Mouse (Mus musculus) stomach, embryonic 14.5 days (tissue): ENCODE data around the gene Orai1. TPM values are rescaled to one million over a fixed set of nuclear protein-coding genes. Genes with fewer than 3 reads are reported as not detected.
"Not testable (repeated sequence)": the region's sequence is repeated elsewhere in the genome, so short reads cannot be mapped to it uniquely, and the experiment has no call there.

Experiments
- ATAC-seq: fragments of 200-750 bp; cut with Nextera tagmentation; 2 replicates; pipeline ENCODE4 v1.8.0; 2017; ENCODE audit warnings: low read depth, moderate TSS enrichment; ENCODE audit not compliant: insufficient number of reproducible peaks, insufficient read depth, low FRiP score
- H3K27ac ChIP-seq: fragments of 300-500 bp; sonication (generic); 2 replicates; pipeline ENCODE4 v1.5.1; 2014; ENCODE audit warnings: mild to moderate bottlenecking, low read length, moderate library complexity, mixed read lengths
- H3K27me3 ChIP-seq: fragments of 300-500 bp; sonication (generic); 2 replicates; pipeline ENCODE4 v1.6.1; 2014; ENCODE audit warnings: low read length, control low read depth, mixed read lengths; ENCODE audit not compliant: control insufficient read depth, insufficient read depth
- H3K36me3 ChIP-seq: fragments of 300-500 bp; sonication (generic); 2 replicates; pipeline ENCODE4 v1.6.1; 2014; ENCODE audit warnings: mild to moderate bottlenecking, control low read depth, low read length, moderate library complexity, mixed read lengths; ENCODE audit not compliant: control insufficient read depth, insufficient read depth
- H3K4me1 ChIP-seq: fragments of 300-500 bp; sonication (generic); 2 replicates; pipeline ENCODE4 v1.6.1; 2014; ENCODE audit warnings: low read length, control low read depth, mixed read lengths; ENCODE audit not compliant: control insufficient read depth, insufficient read depth
- H3K4me2 ChIP-seq: fragments of 300-500 bp; sonication (generic); replicated peaks from 2 replicates; pipeline ENCODE4 v1.6.1; 2014; ENCODE audit warnings: low read depth, low read length, control low read depth
- H3K4me3 ChIP-seq: fragments of 300-500 bp; sonication (generic); 2 replicates; pipeline ENCODE4 v1.5.1; 2014; ENCODE audit warnings: low read depth, low read length, control low read depth
- H3K9ac ChIP-seq: fragments of 300-500 bp; sonication (generic); replicated peaks from 2 replicates; pipeline ENCODE4 v1.6.1; 2014; ENCODE audit warnings: low read depth, mild to moderate bottlenecking, control low read depth, low read length, moderate library complexity, mixed read lengths
- H3K9me3 ChIP-seq: fragments of 300-500 bp; sonication (generic); 2 replicates; pipeline ENCODE4 v1.6.1; 2016; ENCODE audit warnings: low read depth, low read length, control low read depth; ENCODE audit not compliant: control insufficient read depth
- WGBS: fragments of 180-500 bp; shearing (Covaris S2); extraction: QIAGEN DNeasy Blood & Tissue Kit; methylation state at CpG from one replicate; pipeline ENCODE4 v1.1.7; 2014; 5-methylcytosine and 5-hydroxymethylcytosine counted together
- polyA plus RNA-seq: library from polyadenylated mRNA; unstranded; fragments of >200 nt; fragmentation: Nextera tagmentation; extraction: Ambion mirVana; gene quantifications from 2 replicates; pipeline ENCODE4 v1.2.1, GENCODE M21; 2014

The Orai1 gene
- polyA plus RNA-seq, result 17.8 and 20.5 TPM in 2 replicates

GRCm38 (mm10) chr5:123014753-123015701 is at the start of gene Orai1:
Gene Orai1 (plus strand): TSS chr5:123015074.
- Histone ChIP-seq H3K4me3 (peak within 1 kb of the TSS; percentile 63), H3K27ac (peak within 1 kb of the TSS; percentile 97), H3K4me1 (peaks cover 19% of the 10 kb centered on the region; the same call in 1 of the 2 replicates), H3K36me3 (no peaks in the 10 kb centered on the region; the same call in 1 of the 2 replicates), H3K9me3 (no peaks in the 10 kb centered on the region), H3K4me2 (peak within 1 kb of the TSS; percentile 54), H3K9ac (peak within 1 kb of the TSS; percentile 59), H3K27me3 (no peaks in the 10 kb centered on the region)
- WGBS, result under 1% methylated on average over 100 of the region's 106 CpGs
- ATAC-seq, result peak; percentile 92

GRCm38 (mm10) chr5:122965427-122965826 is 49.4 kb upstream of the Orai1 start:
- WGBS, result 82% methylated on average over 11 of the region's 11 CpGs
- Histone ChIP-seq H3K27ac (peak overlapping the region; percentile 67; the same call in 1 of the 2 replicates), H3K4me2 (no peak overlapping the region), H3K4me1 (no peaks in the 10 kb centered on the region), H3K9me3 (no peaks in the 10 kb centered on the region), H3K4me3 (no peak overlapping the region), H3K36me3 (no peaks in the 10 kb centered on the region), H3K9ac (no peak overlapping the region), H3K27me3 (no peaks in the 10 kb centered on the region)
- no peak for ATAC-seq

GRCm38 (mm10) chr5:122968322-122968721 is 46.6 kb upstream of the Orai1 start:
- H3K4me2 ChIP-seq, result no peak overlapping the region
- H3K27me3 ChIP-seq, result no peaks in the 10 kb centered on the region
- H3K4me3 ChIP-seq, result no peak overlapping the region
- no peaks in the 10 kb centered on the region for H3K4me1 ChIP-seq
- no peak for ATAC-seq
- no peaks in the 10 kb centered on the region for H3K36me3 ChIP-seq
- 18% methylated on average over 4 of the region's 4 CpGs for WGBS
- H3K9me3 ChIP-seq, result no peaks in the 10 kb centered on the region
- H3K27ac ChIP-seq, result no peak overlapping the region
- H3K9ac ChIP-seq, result no peak overlapping the region

- ATAC-seq, result no peak
- H3K36me3 ChIP-seq, result no peaks in the 10 kb centered on the region
- no peaks in the 10 kb centered on the region for H3K4me1 ChIP-seq
- no peaks in the 10 kb centered on the region for H3K27me3 ChIP-seq
- no peak overlapping the region for H3K27ac ChIP-seq
- H3K9me3 ChIP-seq, result no peaks in the 10 kb centered on the region
- 59% methylated on average over 5 of the region's 5 CpGs for WGBS
- H3K4me2 ChIP-seq, result no peak overlapping the region
- H3K9ac ChIP-seq, result no peak overlapping the region
- no peak overlapping the region for H3K4me3 ChIP-seq
Measured at GRCm38 (mm10) chr5:122970056-122970455, 44.8 kb upstream of the Orai1 start.

- no peaks in the 10 kb centered on the region for H3K9me3 ChIP-seq
- H3K27ac ChIP-seq, result no peak overlapping the region
- H3K4me2 ChIP-seq, result no peak overlapping the region
- H3K27me3 ChIP-seq, result no peaks in the 10 kb centered on the region
- no peaks in the 10 kb centered on the region for H3K36me3 ChIP-seq
- H3K4me1 ChIP-seq, result no peaks in the 10 kb centered on the region
- no peak overlapping the region for H3K9ac ChIP-seq
- 85% methylated on average over 4 of the region's 4 CpGs for WGBS
- ATAC-seq, result no peak
- H3K4me3 ChIP-seq, result no peak overlapping the region
Measured at GRCm38 (mm10) chr5:122971438-122971837, 43.4 kb upstream of the Orai1 start.

- no peak overlapping the region for H3K4me3 ChIP-seq
- no peak for ATAC-seq
- no peak overlapping the region for H3K9ac ChIP-seq
- no peaks in the 10 kb centered on the region for H3K36me3 ChIP-seq
- no peak overlapping the region for H3K4me2 ChIP-seq
- no peak overlapping the region for H3K27ac ChIP-seq
- no peaks in the 10 kb centered on the region for H3K4me1 ChIP-seq
- H3K9me3 ChIP-seq, result no peaks in the 10 kb centered on the region
- WGBS, result 83% methylated on average over 9 of the region's 9 CpGs
- H3K27me3 ChIP-seq, result no peaks in the 10 kb centered on the region
Measured at GRCm38 (mm10) chr5:122972116-122972515, 42.8 kb upstream of the Orai1 start.

GRCm38 (mm10) chr5:122974701-122975100 is 40.2 kb upstream of the Orai1 start:
- not testable (repeated sequence) for H3K27ac ChIP-seq, H3K9me3 ChIP-seq, H3K27me3 ChIP-seq, H3K4me2 ChIP-seq, H3K4me3 ChIP-seq, H3K4me1 ChIP-seq, H3K36me3 ChIP-seq, ATAC-seq, H3K9ac ChIP-seq
- WGBS, result 95% methylated on average over 4 of the region's 4 CpGs

- H3K4me1 ChIP-seq, result no peaks in the 10 kb centered on the region
- H3K36me3 ChIP-seq, result no peaks in the 10 kb centered on the region
- no peak overlapping the region for H3K4me2 ChIP-seq
- ATAC-seq, result no peak
- no peaks in the 10 kb centered on the region for H3K27me3 ChIP-seq
- WGBS, result 80% methylated on average over 8 of the region's 8 CpGs
- no peak overlapping the region for H3K9ac ChIP-seq
- no peak overlapping the region for H3K27ac ChIP-seq
- H3K4me3 ChIP-seq, result no peak overlapping the region
- no peaks in the 10 kb centered on the region for H3K9me3 ChIP-seq
Measured at GRCm38 (mm10) chr5:122978970-122979369, 35.9 kb upstream of the Orai1 start.
